In the genomic region with DNA sequence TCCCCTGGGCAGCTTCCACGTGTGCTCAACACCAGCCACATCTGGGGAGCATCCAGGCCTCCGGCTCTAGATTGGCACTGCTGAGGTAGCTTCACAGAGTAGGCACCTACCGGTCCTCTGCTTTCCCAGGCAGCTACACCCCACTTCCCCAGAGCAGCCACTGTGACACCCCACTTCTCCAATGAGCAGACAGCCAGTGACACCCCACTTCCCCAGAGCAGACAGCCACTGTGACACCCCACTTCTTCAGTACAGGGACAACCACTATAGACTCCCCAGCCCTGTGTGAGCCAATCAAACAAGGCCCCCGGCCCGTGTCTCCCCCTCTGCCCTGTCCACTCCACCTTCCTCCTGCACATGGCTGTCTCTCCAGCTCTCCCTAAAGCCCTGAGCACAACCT, we compare ENCODE assay signal across 21 mouse cellular contexts. TPM values are rescaled to one million over a fixed set of nuclear protein-coding genes. Genes with fewer than 3 reads are reported as not detected.
DNase-seq lines count a peak whose midpoint lies in the region; ATAC-seq and TF ChIP-seq lines count a peak whose summit lies in the region.
"Had no signal": no experiment of that assay in that cellular context is flagged by ENCODE, and none has a peak within 500 bp of the region (broad histone marks: within the 10 kb centered on the region; RNA-seq: fewer than 3 reads in every experiment).

No protein-coding gene starts in this region.

- TF ChIP-seq POLR2A in cortical plate, adult 2 months (IDR thresholded peaks at IDR 0.05; ENCODE audit: extremely low read depth, insufficient read depth, low read length): no peak

- no peak overlapping the region for H3K9ac ChIP-seq in neural tube, embryonic 15.5 days (replicated peaks)
- H3K9ac ChIP-seq: hindbrain, embryonic 14.5 days; lung, embryonic 14.5 days had no signal

- H3K9me3 ChIP-seq in heart, embryonic 10.5 days: no peaks in the 10 kb centered on the region
- H3K9me3 ChIP-seq in neural tube, embryonic 15.5 days (replicated peaks): no peaks in the 10 kb centered on the region

- ATAC-seq in neural tube, embryonic 15.5 days (ENCODE audit: low FRiP score): no peak

- H3K4me2 ChIP-seq in neural tube, embryonic 15.5 days: no peak overlapping the region; the same call in 1 of the 2 replicates
- H3K4me2 ChIP-seq: hindbrain, embryonic 14.5 days; lung, embryonic 14.5 days had no signal

- H3K27ac ChIP-seq in heart, embryonic 10.5 days: 0 out of 2 replicates have a peak overlapping the region, but pooled peaks have one; percentile 42
- peak overlapping the region; percentile 76 for H3K27ac ChIP-seq in left cerebral cortex, adult 2 months
- peak overlapping the region; percentile 62; the same call in 1 of the 2 replicates for H3K27ac ChIP-seq in cortical plate, adult 2 months (ENCODE audit: insufficient read depth, low read length)
- H3K27ac ChIP-seq in neural tube, embryonic 15.5 days (replicated peaks): 0 out of 2 replicates have a peak overlapping the region, but pooled peaks have one; percentile 4
- H3K27ac ChIP-seq: hindbrain, embryonic 14.5 days; macrophage had no signal

- no peak for DNase-seq in heart, embryonic 10.5 days (ENCODE audit: low spot score)
- no peak for DNase-seq in heart, postnatal 10 days
- DNase-seq in left cerebral cortex, adult 2 months (ENCODE audit: extremely low spot score in 1 of 2, low spot score in 2 of 2): no peak
- DNase-seq in left cerebral cortex, adult 8-10 months (ENCODE audit: low spot score in 2 of 2): no peak
- no peak for DNase-seq in right cerebral cortex, adult 18-20 months
- no peak for DNase-seq in thymus, postnatal 36 days
- DNase-seq: cerebellum, adult 11 months; heart, adult 18-20 months; kidney, adult 11 months; kidney, postnatal 25 days; layer of hippocampus, postnatal 36 days; lung, embryonic 14.5 days; right cerebral cortex, postnatal 14 days; thymus, postnatal 4 days had no signal

- H3K27me3 ChIP-seq in heart, embryonic 10.5 days (ENCODE audit: insufficient read depth, poor library complexity, severe bottlenecking): no peaks in the 10 kb centered on the region
- H3K27me3 ChIP-seq in neural tube, embryonic 15.5 days (replicated peaks): no peaks in the 10 kb centered on the region

- H3K4me1 ChIP-seq in heart, embryonic 10.5 days: peaks cover 69% of the 10 kb centered on the region
- H3K4me1 ChIP-seq in cortical plate, adult 2 months (ENCODE audit: control insufficient read depth, insufficient read depth, low read length): peaks cover 24% of the 10 kb centered on the region
- peaks cover 52% of the 10 kb centered on the region for H3K4me1 ChIP-seq in neural tube, embryonic 15.5 days

- WGBS in heart, embryonic 10.5 days: 69% methylated on average over 5 of the region's 5 CpGs
- WGBS in neural tube, embryonic 15.5 days: 81% methylated on average over 5 of the region's 5 CpGs

- no peak for TF ChIP-seq CTCF in left cerebral cortex, adult 2 months (IDR thresholded peaks at IDR 0.05)
- TF ChIP-seq CTCF in cortical plate, adult 2 months (IDR thresholded peaks at IDR 0.05; ENCODE audit: extremely low read depth, insufficient read depth, low read length): no peak

- peaks cover 17% of the 10 kb centered on the region for H3K36me3 ChIP-seq in heart, embryonic 10.5 days
- peaks cover 7% of the 10 kb centered on the region; the same call in 1 of the 2 replicates for H3K36me3 ChIP-seq in neural tube, embryonic 15.5 days

- intact Hi-C loops in heart, postnatal 10 days (cut with DNase I): no loop called here
- intact Hi-C loops in left cerebral cortex, adult 2 months (cut with DNase I): no loop called here

- H3K4me3 ChIP-seq in heart, embryonic 10.5 days: no peak overlapping the region
- H3K4me3 ChIP-seq in left cerebral cortex, adult 2 months: no peak overlapping the region
- no peak overlapping the region for H3K4me3 ChIP-seq in cortical plate, adult 2 months (ENCODE audit: insufficient read depth, low read length)
- H3K4me3 ChIP-seq in neural tube, embryonic 15.5 days (replicated peaks): no peak overlapping the region

RNA-seq across cellular contexts. Expression of a gene that starts 11.3 kb away (rescaled TPM):
- 89.7 and 107 TPM in 2 replicates for polyA plus RNA-seq in heart, embryonic 10.5 days (2016; fragmentation: Nextera tagmentation; extraction: Ambion mirVana)
- total RNA-seq in heart, postnatal 10 days (2021): 100 to 1,000 TPM; 380 to 410 TPM
- total RNA-seq in left cerebral cortex, adult 2 months (2021): 100 to 1,000 TPM; 550 to 603 TPM
- total RNA-seq in left cerebral cortex, adult 8-10 months (2022): 100 to 1,000 TPM; 583 to 634 (median 585) TPM
- polyA plus RNA-seq in cortical plate, adult 2 months (2012; rRNA removed): 371 and 398 TPM in 2 replicates
- polyA plus RNA-seq in neural tube, embryonic 15.5 days (2015; fragmentation: Nextera tagmentation; extraction: Ambion mirVana): 229 and 253 TPM in 2 replicates

RNA-seq across cellular contexts. Expression of a gene that starts 23.0 kb away (rescaled TPM):
- not detected in 2 replicates for polyA plus RNA-seq in heart, embryonic 10.5 days (2016; fragmentation: Nextera tagmentation; extraction: Ambion mirVana)
- 1 to 10 TPM in 1 of 2 experiments, not detected in 1; 1.0 TPM for total RNA-seq in heart, postnatal 10 days (2021)
- total RNA-seq in left cerebral cortex, adult 2 months (2021): 1 to 10 TPM in 1 of 2 experiments, not detected in 1; 2.0 TPM
- total RNA-seq in left cerebral cortex, adult 8-10 months (2022): 1 to 10 TPM in 1 of 4 experiments, not detected in 3; 2.0 TPM
- polyA plus RNA-seq in cortical plate, adult 2 months (2012; rRNA removed): 0.15 and 0.47 TPM in 2 replicates
- not detected in 2 replicates for polyA plus RNA-seq in neural tube, embryonic 15.5 days (2015; fragmentation: Nextera tagmentation; extraction: Ambion mirVana)
- total RNA-seq: adrenal gland, adult 18-20 months; layer of hippocampus, postnatal 36 days had no signal
- polyA plus RNA-seq: embryonic facial prominence, embryonic 14.5 days; forebrain, embryonic 11.5 days; hindbrain, embryonic 14.5 days; lung, embryonic 14.5 days; macrophage had no signal

RNA-seq across cellular contexts. Expression of a gene that starts 24.5 kb away (rescaled TPM):
- polyA plus RNA-seq in heart, embryonic 10.5 days (2016; fragmentation: Nextera tagmentation; extraction: Ambion mirVana): 629 and 734 TPM in 2 replicates
- total RNA-seq in heart, postnatal 10 days (2021): 100 to 1,000 TPM; 713 to 733 TPM
- 100 to 1,000 TPM; 444 to 464 TPM for total RNA-seq in left cerebral cortex, adult 2 months (2021)
- 100 to 1,000 TPM; 424 to 529 (median 492) TPM for total RNA-seq in left cerebral cortex, adult 8-10 months (2022)
- polyA plus RNA-seq in cortical plate, adult 2 months (2012; rRNA removed): 525 and 561 TPM in 2 replicates
- 483 and 558 TPM in 2 replicates for polyA plus RNA-seq in neural tube, embryonic 15.5 days (2015; fragmentation: Nextera tagmentation; extraction: Ambion mirVana)

RNA-seq across cellular contexts. Expression of a gene that starts 43.3 kb away (rescaled TPM):
- 2.1 and 3.3 TPM in 2 replicates for polyA plus RNA-seq in heart, embryonic 10.5 days (2016; fragmentation: Nextera tagmentation; extraction: Ambion mirVana)
- total RNA-seq in heart, postnatal 10 days (2021): under 1 TPM; 0.05 to 0.20 TPM
- total RNA-seq in left cerebral cortex, adult 2 months (2021): 100 to 1,000 TPM; 436 to 459 TPM
- 100 to 1,000 TPM; 377 to 404 (median 391) TPM for total RNA-seq in left cerebral cortex, adult 8-10 months (2022)
- polyA plus RNA-seq in cortical plate, adult 2 months (2012; rRNA removed): 254 and 258 TPM in 2 replicates
- 62.6 and 66.7 TPM in 2 replicates for polyA plus RNA-seq in neural tube, embryonic 15.5 days (2015; fragmentation: Nextera tagmentation; extraction: Ambion mirVana)

RNA-seq across cellular contexts. Expression of a gene that starts 46.4 kb away (rescaled TPM):
- 19.7 and 21.0 TPM in 2 replicates for polyA plus RNA-seq in heart, embryonic 10.5 days (2016; fragmentation: Nextera tagmentation; extraction: Ambion mirVana)
- total RNA-seq in heart, postnatal 10 days (2021): 10 to 100 TPM; 10.2 to 11.2 TPM
- 10 to 100 TPM; 86.7 to 93.8 TPM for total RNA-seq in left cerebral cortex, adult 2 months (2021)
- 10 to 100 TPM; 61.5 to 87.6 (median 74.4) TPM for total RNA-seq in left cerebral cortex, adult 8-10 months (2022)
- polyA plus RNA-seq in cortical plate, adult 2 months (2012; rRNA removed): 109 and 112 TPM in 2 replicates
- polyA plus RNA-seq in neural tube, embryonic 15.5 days (2015; fragmentation: Nextera tagmentation; extraction: Ambion mirVana): 70.8 and 74.9 TPM in 2 replicates

Comparison
In these comparisons a context has a peak if more than half of its experiments do, and no peak if none do; other contexts are left out.
1. H3K27ac ChIP-seq: peak in every context shown above with its lines; median percentile 76 in left cerebral cortex, adult 2 months; 62 in cortical plate, adult 2 months; 42 in heart, embryonic 10.5 days; 4 in neural tube, embryonic 15.5 days.